Mouse (Mus musculus) embryonic facial prominence, embryonic 12.5 days (tissue): ENCODE results near the gene Pear1. TPM values are rescaled to one million over a fixed set of nuclear protein-coding genes. Genes with fewer than 3 reads are reported as not detected.
A peak's percentile ranks its signal among the peaks of the same experiment; 100 is the strongest.

Experiments used
- ATAC-seq: fragments of 200-750 bp; cut with Nextera tagmentation; 2 replicates; pipeline ENCODE4 v1.8.0; 2017; ENCODE audit not compliant: insufficient number of reproducible peaks, insufficient read depth, low FRiP score, low TSS enrichment
- H3K27ac ChIP-seq: fragments of 300-500 bp; sonication (generic); 2 replicates; pipeline ENCODE4 v1.5.1; 2016; ENCODE audit warnings: mild to moderate bottlenecking
- H3K27me3 ChIP-seq: fragments of 300-500 bp; sonication (generic); 2 replicates; pipeline ENCODE4 v1.6.1; 2016; ENCODE audit warnings: mild to moderate bottlenecking, moderate library complexity
- H3K36me3 ChIP-seq: fragments of 300-500 bp; sonication (generic); 2 replicates; pipeline ENCODE4 v1.6.1; 2016; ENCODE audit warnings: mild to moderate bottlenecking
- H3K4me1 ChIP-seq: fragments of 300-500 bp; sonication (generic); 2 replicates; pipeline ENCODE4 v1.6.1; 2016
- H3K4me2 ChIP-seq: fragments of 300-500 bp; sonication (generic); replicated peaks from 2 replicates; pipeline ENCODE4 v1.6.1; 2016; ENCODE audit warnings: mild to moderate bottlenecking, moderate library complexity
- H3K4me3 ChIP-seq: fragments of 300-500 bp; sonication (generic); 2 replicates; pipeline ENCODE4 v1.5.1; 2016; ENCODE audit warnings: mild to moderate bottlenecking
- H3K9ac ChIP-seq: fragments of 300-500 bp; sonication (generic); 2 replicates; pipeline ENCODE4 v1.6.1; 2016; ENCODE audit warnings: mild to moderate bottlenecking, moderate library complexity
- H3K9me3 ChIP-seq: fragments of 300-500 bp; sonication (generic); 2 replicates; pipeline ENCODE4 v1.6.1; 2016; ENCODE audit warnings: mild to moderate bottlenecking, moderate library complexity
- WGBS: fragments of 180-500 bp; shearing (Covaris S2); methylation state at CpG from one replicate; pipeline ENCODE4 v1.1.7; 2016; 5-methylcytosine and 5-hydroxymethylcytosine counted together
- polyA plus RNA-seq: library from polyadenylated mRNA; unstranded; fragments of >200 nt; fragmentation: Nextera tagmentation; extraction: Ambion mirVana; gene quantifications from 2 replicates; pipeline ENCODE4 v1.2.1, GENCODE M21; 2016

Pear1 gene
- polyA plus RNA-seq, 1 experiment from 2014 or later, result 15.1 TPM

GRCm38 (mm10) chr3:87838622-87839021 is 14.5 kb upstream of the Pear1 start:
- no peak overlapping the region for H3K9ac ChIP-seq
- H3K4me2 ChIP-seq, result no peak overlapping the region
- WGBS, result 2% methylated on average over 4 of the region's 4 CpGs
- H3K36me3 ChIP-seq, result no peaks in the 10 kb centered on the region
- H3K4me1 ChIP-seq, result no peaks in the 10 kb centered on the region
- no peak overlapping the region for H3K4me3 ChIP-seq
- H3K27ac ChIP-seq, result no peak overlapping the region
- no peaks in the 10 kb centered on the region for H3K9me3 ChIP-seq
- H3K27me3 ChIP-seq, result no peaks in the 10 kb centered on the region
- ATAC-seq, result no peak

GRCm38 (mm10) chr3:87833482-87833881 is 9.4 kb upstream of the Pear1 start:
- Histone ChIP-seq H3K27me3 (no peaks in the 10 kb centered on the region), H3K9me3 (no peaks in the 10 kb centered on the region), H3K27ac (no peak overlapping the region), H3K4me1 (no peaks in the 10 kb centered on the region), H3K36me3 (no peaks in the 10 kb centered on the region), H3K4me3 (no peak overlapping the region), H3K4me2 (no peak overlapping the region), H3K9ac (no peak overlapping the region)
- WGBS, result 72% methylated on average over 5 of the region's 5 CpGs
- ATAC-seq, result no peak

- H3K9ac ChIP-seq, result no peak overlapping the region
- no peaks in the 10 kb centered on the region for H3K27me3 ChIP-seq
- H3K4me3 ChIP-seq, result no peak overlapping the region
- H3K27ac ChIP-seq, result no peak overlapping the region
- no peaks in the 10 kb centered on the region for H3K4me1 ChIP-seq
- ATAC-seq, result no peak
- WGBS, result 86% methylated on average over 7 of the region's 7 CpGs
- H3K9me3 ChIP-seq, result no peaks in the 10 kb centered on the region
- no peaks in the 10 kb centered on the region for H3K36me3 ChIP-seq
- H3K4me2 ChIP-seq, result no peak overlapping the region
These were observed 8.2 kb upstream of the Pear1 start for GRCm38 (mm10) chr3:87832109-87832859.

GRCm38 (mm10) chr3:87829025-87829424 is 4.9 kb upstream of the Pear1 start:
- Histone ChIP-seq H3K4me2 (no peak overlapping the region), H3K27ac (no peak overlapping the region), H3K4me1 (no peaks in the 10 kb centered on the region), H3K27me3 (no peaks in the 10 kb centered on the region), H3K9ac (no peak overlapping the region), H3K9me3 (no peaks in the 10 kb centered on the region), H3K36me3 (no peaks in the 10 kb centered on the region), H3K4me3 (no peak overlapping the region)
- no peak for ATAC-seq
- WGBS, result 55% methylated on average over 10 of the region's 10 CpGs

- H3K27ac ChIP-seq, result no peak overlapping the region
- H3K4me2 ChIP-seq, result no peak overlapping the region
- no peak overlapping the region for H3K9ac ChIP-seq
- H3K4me3 ChIP-seq, result no peak overlapping the region
- no peaks in the 10 kb centered on the region for H3K36me3 ChIP-seq
- H3K4me1 ChIP-seq, result no peaks in the 10 kb centered on the region
- 53% methylated on average over 4 of the region's 4 CpGs for WGBS
- H3K27me3 ChIP-seq, result no peaks in the 10 kb centered on the region
- no peak for ATAC-seq
- no peaks in the 10 kb centered on the region for H3K9me3 ChIP-seq
These were observed 4.3 kb upstream of the Pear1 start for GRCm38 (mm10) chr3:87828435-87828834.

GRCm38 (mm10) chr3:87818226-87818625 is 5.9 kb downstream of the Pear1 start:
- H3K9me3 ChIP-seq, result no peaks in the 10 kb centered on the region
- 58% methylated on average over 12 of the region's 12 CpGs for WGBS
- no peak overlapping the region for H3K4me2 ChIP-seq
- no peak overlapping the region for H3K27ac ChIP-seq
- no peak for ATAC-seq
- H3K36me3 ChIP-seq, result no peaks in the 10 kb centered on the region
- H3K4me1 ChIP-seq, result no peaks in the 10 kb centered on the region
- peaks cover 32% of the 10 kb centered on the region for H3K27me3 ChIP-seq
- H3K9ac ChIP-seq, result no peak overlapping the region
- no peak overlapping the region for H3K4me3 ChIP-seq

- 0 out of 2 replicates have a peak overlapping the region, but pooled peaks have one; percentile 8 for H3K4me2 ChIP-seq
- H3K9me3 ChIP-seq, result no peaks in the 10 kb centered on the region
- H3K4me1 ChIP-seq, result peaks cover 9% of the 10 kb centered on the region; the same call in 1 of the 2 replicates
- H3K36me3 ChIP-seq, result no peaks in the 10 kb centered on the region
- H3K4me3 ChIP-seq, result no peak overlapping the region
- no peak overlapping the region for H3K9ac ChIP-seq
- peaks cover 37% of the 10 kb centered on the region for H3K27me3 ChIP-seq
- WGBS, result 6% methylated on average over 12 of the region's 12 CpGs
- no peak overlapping the region for H3K27ac ChIP-seq
- 0 out of 2 replicates have a peak, but pooled peaks have one; percentile 30 for ATAC-seq
These were observed 7.4 kb downstream of the Pear1 start for GRCm38 (mm10) chr3:87816646-87817093.

- no peak for ATAC-seq
- WGBS, result 66% methylated on average over 6 of the region's 6 CpGs
- Histone ChIP-seq H3K36me3 (no peaks in the 10 kb centered on the region), H3K9ac (no peak overlapping the region), H3K27ac (no peak overlapping the region), H3K27me3 (peaks cover 42% of the 10 kb centered on the region), H3K4me2 (no peak overlapping the region), H3K9me3 (no peaks in the 10 kb centered on the region), H3K4me1 (peaks cover 9% of the 10 kb centered on the region; the same call in 1 of the 2 replicates), H3K4me3 (no peak overlapping the region)
These were observed 7.9 kb downstream of the Pear1 start for GRCm38 (mm10) chr3:87816166-87816565.

GRCm38 (mm10) chr3:87812873-87813272 is 11.2 kb downstream of the Pear1 start:
- H3K4me3 ChIP-seq, result no peak overlapping the region
- H3K4me1 ChIP-seq, result peaks cover 17% of the 10 kb centered on the region; the same call in 1 of the 2 replicates
- H3K4me2 ChIP-seq, result no peak overlapping the region
- no peak for ATAC-seq
- H3K36me3 ChIP-seq, result no peaks in the 10 kb centered on the region
- WGBS, result 59% methylated on average over 10 of the region's 10 CpGs
- no peaks in the 10 kb centered on the region for H3K9me3 ChIP-seq
- H3K27me3 ChIP-seq, result peaks cover 64% of the 10 kb centered on the region
- H3K27ac ChIP-seq, result no peak overlapping the region
- H3K9ac ChIP-seq, result no peak overlapping the region

GRCm38 (mm10) chr3:87812413-87812812 is 11.7 kb downstream of the Pear1 start:
- WGBS, result 37% methylated on average over 4 of the region's 4 CpGs

GRCm38 (mm10) chr3:87811297-87811696 is 12.8 kb downstream of the Pear1 start:
- Histone ChIP-seq H3K9ac (no peak overlapping the region), H3K27me3 (peaks cover 73% of the 10 kb centered on the region), H3K4me1 (peaks cover 17% of the 10 kb centered on the region; the same call in 1 of the 2 replicates), H3K4me3 (no peak overlapping the region), H3K36me3 (no peaks in the 10 kb centered on the region), H3K27ac (no peak overlapping the region), H3K9me3 (no peaks in the 10 kb centered on the region), H3K4me2 (no peak overlapping the region)
- ATAC-seq, result no peak
- 89% methylated on average over 8 of the region's 8 CpGs for WGBS

More at GRCm38 (mm10) chr3:87812413-87812812, 11.7 kb downstream of the Pear1 start:
- peaks cover 17% of the 10 kb centered on the region; the same call in 1 of the 2 replicates for H3K4me1 ChIP-seq
- no peaks in the 10 kb centered on the region for H3K36me3 ChIP-seq
- no peak overlapping the region for H3K4me3 ChIP-seq
- no peak overlapping the region for H3K9ac ChIP-seq
- no peaks in the 10 kb centered on the region for H3K9me3 ChIP-seq
- H3K27me3 ChIP-seq, result peaks cover 64% of the 10 kb centered on the region
- ATAC-seq, result no peak
- no peak overlapping the region for H3K4me2 ChIP-seq
- no peak overlapping the region for H3K27ac ChIP-seq

- Histone ChIP-seq H3K9me3 (no peaks in the 10 kb centered on the region), H3K36me3 (no peaks in the 10 kb centered on the region), H3K27ac (no peak overlapping the region), H3K4me2 (peak overlapping the region; percentile 38), H3K27me3 (peaks cover 81% of the 10 kb centered on the region), H3K4me1 (peaks cover 17% of the 10 kb centered on the region; the same call in 1 of the 2 replicates), H3K9ac (no peak overlapping the region), H3K4me3 (peak overlapping the region; percentile 25)
- 5% methylated on average over 28 of the region's 28 CpGs for WGBS
- 0 out of 2 replicates have a peak, but pooled peaks have one; percentile 55 for ATAC-seq
These were observed 14.7 kb downstream of the Pear1 start for GRCm38 (mm10) chr3:87809322-87809962.
